Mouse (Mus musculus) central nervous system, embryonic 11.5 days (tissue): Measurements from ENCODE around the gene Ubr7. TPM values are rescaled to one million over a fixed set of nuclear protein-coding genes. Genes with fewer than 3 reads are reported as not detected.

Experiments
- polyA plus RNA-seq: library from polyadenylated mRNA; depleted of rRNA; stranded (reverse); fragments of >200 nt; gene quantifications from 2 replicates; pipeline ENCODE4 v1.2.3, GENCODE M21; 2012; rRNA removed

The Ubr7 gene
- polyA plus RNA-seq, result 54.4 and 60.6 TPM in 2 replicates

GRCm38 (mm10) chr12:102757689-102758402, at the start of gene Ubr7, which contains the start of the genes Gm28051 and Gon7:
TSS of gene Ubr7 (plus strand) at chr12:102757967.
TSS of gene Gm28051 (minus strand) at chr12:102757765.
TSS of gene Gon7 (minus strand) at chr12:102757803.

GRCm38 (mm10) chr12:102743589-102744574, 13.9 kb upstream of the Ubr7 start, which contains the start of the genes Moap1 and Tmem251:
TSS of gene Moap1 (minus strand) at chr12:102743661.
TSS of gene Tmem251 (plus strand) at chr12:102743762.

GRCm38 (mm10) chr12:102758403-102758756, 613 bp downstream of the Ubr7 start, which contains the start of gene Gm20604:
TSS of gene Gm20604 (minus strand) at chr12:102758672.

Other genes with a start within 250 kb of the Ubr7 start
- gene Chga, start 203.0 kb upstream of the Ubr7 start, polyA plus RNA-seq, result 15.3 and 22.4 TPM in 2 replicates
- gene Itpk1, start 53.0 kb upstream of the Ubr7 start, polyA plus RNA-seq, result 11.2 and 11.9 TPM in 2 replicates
- 3.0 and 7.8 TPM in 2 replicates for gene Moap1, start 14.3 kb upstream of the Ubr7 start, polyA plus RNA-seq
- gene Tmem251, start 14.2 kb upstream of the Ubr7 start, polyA plus RNA-seq, result 4.1 and 4.4 TPM in 2 replicates
- not detected in 2 replicates for gene Gm28051, start 202 bp upstream of the Ubr7 start, polyA plus RNA-seq
- 27.7 and 43.6 TPM in 2 replicates for gene Gon7, start 164 bp upstream of the Ubr7 start, polyA plus RNA-seq
- gene Gm20604, start 705 bp downstream of the Ubr7 start, polyA plus RNA-seq, result 25.1 and 28.7 TPM in 2 replicates
- gene Btbd7, start 120.5 kb downstream of the Ubr7 start, polyA plus RNA-seq, result 23.2 and 31.4 TPM in 2 replicates
- not detected in 2 replicates for gene Cox8c, start 141.3 kb downstream of the Ubr7 start, polyA plus RNA-seq
- 6.6 and 7.8 TPM in 2 replicates for gene Unc79, start 190.9 kb downstream of the Ubr7 start, polyA plus RNA-seq